Mouse (Mus musculus) stomach, embryonic 16.5 days (tissue): ENCODE results near the gene Insm1. TPM values are rescaled to one million over a fixed set of nuclear protein-coding genes. Genes with fewer than 3 reads are reported as not detected.

Source experiments
- ATAC-seq: fragments of 200-750 bp; cut with Nextera tagmentation; 2 replicates; pipeline ENCODE4 v1.8.0; 2017; ENCODE audit warnings: moderate number of reproducible peaks, moderate TSS enrichment; ENCODE audit not compliant: insufficient read depth, low FRiP score
- H3K27ac ChIP-seq: fragments of 300-500 bp; sonication (generic); 2 replicates; pipeline ENCODE4 v1.5.1; 2014; ENCODE audit warnings: low read length
- H3K27me3 ChIP-seq: fragments of 300-500 bp; sonication (generic); 2 replicates; pipeline ENCODE4 v1.6.1; 2014; ENCODE audit warnings: low read length, control low read depth, mixed read lengths; ENCODE audit not compliant: control insufficient read depth, insufficient read depth
- H3K36me3 ChIP-seq: fragments of 300-500 bp; sonication (generic); 2 replicates; pipeline ENCODE4 v1.6.1; 2014; ENCODE audit warnings: low read length; ENCODE audit not compliant: control insufficient read depth, insufficient read depth
- H3K4me1 ChIP-seq: fragments of 300-500 bp; sonication (generic); 2 replicates; pipeline ENCODE4 v1.6.1; 2014; ENCODE audit warnings: low read length, control low read depth, mixed read lengths; ENCODE audit not compliant: control insufficient read depth, insufficient read depth
- H3K4me2 ChIP-seq: fragments of 300-500 bp; sonication (generic); 2 replicates; pipeline ENCODE4 v1.6.1; 2014; ENCODE audit warnings: low read depth, low read length, mixed read lengths
- H3K4me3 ChIP-seq: fragments of 300-500 bp; sonication (generic); replicated peaks from 2 replicates; pipeline ENCODE4 v1.5.1; 2014; ENCODE audit warnings: mild to moderate bottlenecking, low read length
- H3K9ac ChIP-seq: fragments of 300-500 bp; sonication (generic); 2 replicates; pipeline ENCODE4 v1.6.1; 2014; ENCODE audit warnings: low read length
- H3K9me3 ChIP-seq: fragments of 300-500 bp; sonication (generic); replicated peaks from 2 replicates; pipeline ENCODE4 v1.6.1; 2016; ENCODE audit warnings: low read length, control low read depth; ENCODE audit not compliant: control insufficient read depth
- WGBS: fragments of 180-500 bp; shearing (Covaris S2); extraction: QIAGEN DNeasy Blood & Tissue Kit; methylation state at CpG from one replicate; pipeline ENCODE4 v1.1.7; 2014; 5-methylcytosine and 5-hydroxymethylcytosine counted together
- polyA plus RNA-seq: library from polyadenylated mRNA; unstranded; fragments of >200 nt; fragmentation: Nextera tagmentation; extraction: Ambion mirVana; gene quantifications from 2 replicates; pipeline ENCODE4 v1.2.1, GENCODE M21; 2015

The Insm1 gene
- polyA plus RNA-seq, 1 experiment from 2014 or later: 0.46 TPM

- no peak overlapping the region for H3K4me2 ChIP-seq
- H3K27me3 ChIP-seq: no peaks in the 10 kb centered on the region
- no peaks in the 10 kb centered on the region for H3K4me1 ChIP-seq
- ATAC-seq: no peak
- no peaks in the 10 kb centered on the region for H3K9me3 ChIP-seq
- no peaks in the 10 kb centered on the region for H3K36me3 ChIP-seq
- H3K4me3 ChIP-seq: no peak overlapping the region
- no peak overlapping the region for H3K27ac ChIP-seq
- no peak overlapping the region for H3K9ac ChIP-seq
- 64% methylated on average over 7 of the region's 7 CpGs for WGBS
These were observed 23.7 kb downstream of the Insm1 start for GRCm38 (mm10) chr2:146245401-146245800.

- ATAC-seq: no peak; the same call in 1 of the 2 replicates
- H3K36me3 ChIP-seq: no peaks in the 10 kb centered on the region
- H3K27me3 ChIP-seq: no peaks in the 10 kb centered on the region
- no peak overlapping the region for H3K9ac ChIP-seq
- H3K4me2 ChIP-seq: no peak overlapping the region
- no peaks in the 10 kb centered on the region for H3K4me1 ChIP-seq
- H3K4me3 ChIP-seq: no peak overlapping the region
- H3K9me3 ChIP-seq: no peaks in the 10 kb centered on the region
- H3K27ac ChIP-seq: no peak overlapping the region
- WGBS: 65% methylated on average over 4 of the region's 4 CpGs
These were observed 24.8 kb downstream of the Insm1 start for GRCm38 (mm10) chr2:146246409-146247075.

GRCm38 (mm10) chr2:146247576-146247975, 25.9 kb downstream of the Insm1 start:
- H3K4me2 ChIP-seq: no peak overlapping the region
- WGBS: 30% methylated on average over 6 of the region's 6 CpGs
- no peaks in the 10 kb centered on the region for H3K36me3 ChIP-seq
- H3K27ac ChIP-seq: no peak overlapping the region
- no peaks in the 10 kb centered on the region for H3K9me3 ChIP-seq
- no peaks in the 10 kb centered on the region for H3K27me3 ChIP-seq
- ATAC-seq: no peak
- H3K4me1 ChIP-seq: no peaks in the 10 kb centered on the region
- H3K9ac ChIP-seq: no peak overlapping the region
- no peak overlapping the region for H3K4me3 ChIP-seq

- Histone ChIP-seq H3K9me3 (no peaks in the 10 kb centered on the region), H3K27ac (no peak overlapping the region), H3K9ac (no peak overlapping the region), H3K36me3 (no peaks in the 10 kb centered on the region), H3K27me3 (no peaks in the 10 kb centered on the region), H3K4me2 (no peak overlapping the region), H3K4me1 (no peaks in the 10 kb centered on the region), H3K4me3 (no peak overlapping the region)
- WGBS: 82% methylated on average over 7 of the region's 7 CpGs
- 0 out of 2 replicates have a peak, but pooled peaks have one; percentile 15 for ATAC-seq
These were observed 27.3 kb downstream of the Insm1 start for GRCm38 (mm10) chr2:146249033-146249432.

GRCm38 (mm10) chr2:146250236-146250904, 28.6 kb downstream of the Insm1 start:
- no peaks in the 10 kb centered on the region for H3K4me1 ChIP-seq
- no peak overlapping the region for H3K4me3 ChIP-seq
- no peaks in the 10 kb centered on the region for H3K27me3 ChIP-seq
- H3K4me2 ChIP-seq: no peak overlapping the region
- no peak overlapping the region for H3K27ac ChIP-seq
- 82% methylated on average over 6 of the region's 6 CpGs for WGBS
- no peaks in the 10 kb centered on the region for H3K36me3 ChIP-seq
- ATAC-seq: no peak
- H3K9me3 ChIP-seq: no peaks in the 10 kb centered on the region
- no peak overlapping the region for H3K9ac ChIP-seq

- Histone ChIP-seq H3K4me2 (no peak overlapping the region), H3K9ac (no peak overlapping the region), H3K36me3 (no peaks in the 10 kb centered on the region), H3K4me1 (no peaks in the 10 kb centered on the region), H3K9me3 (no peaks in the 10 kb centered on the region), H3K27ac (no peak overlapping the region), H3K27me3 (no peaks in the 10 kb centered on the region), H3K4me3 (no peak overlapping the region)
- ATAC-seq: no peak
- 80% methylated on average over 1 of the region's 1 CpGs for WGBS
These were observed 32.7 kb downstream of the Insm1 start for GRCm38 (mm10) chr2:146254387-146254786.

- no peaks in the 10 kb centered on the region for H3K27me3 ChIP-seq
- no peaks in the 10 kb centered on the region for H3K36me3 ChIP-seq
- H3K4me2 ChIP-seq: no peak overlapping the region
- H3K4me3 ChIP-seq: no peak overlapping the region
- H3K9me3 ChIP-seq: no peaks in the 10 kb centered on the region
- no peak overlapping the region for H3K9ac ChIP-seq
- ATAC-seq: no peak
- no peaks in the 10 kb centered on the region for H3K4me1 ChIP-seq
- H3K27ac ChIP-seq: no peak overlapping the region
These were observed 33.9 kb downstream of the Insm1 start for GRCm38 (mm10) chr2:146255636-146256035.

GRCm38 (mm10) chr2:146256321-146256875, 34.7 kb downstream of the Insm1 start:
- no peak overlapping the region for H3K27ac ChIP-seq
- H3K27me3 ChIP-seq: no peaks in the 10 kb centered on the region
- ATAC-seq: no peak
- WGBS: 64% methylated on average over 3 of the region's 3 CpGs
- no peaks in the 10 kb centered on the region for H3K4me1 ChIP-seq
- no peak overlapping the region for H3K4me2 ChIP-seq
- H3K36me3 ChIP-seq: no peaks in the 10 kb centered on the region
- H3K9me3 ChIP-seq: no peaks in the 10 kb centered on the region
- no peak overlapping the region for H3K9ac ChIP-seq
- H3K4me3 ChIP-seq: no peak overlapping the region

GRCm38 (mm10) chr2:146257037-146257436, 35.3 kb downstream of the Insm1 start:
- H3K9me3 ChIP-seq: no peaks in the 10 kb centered on the region
- no peak overlapping the region for H3K4me2 ChIP-seq
- no peak overlapping the region for H3K27ac ChIP-seq
- no peak overlapping the region for H3K9ac ChIP-seq
- no peak overlapping the region for H3K4me3 ChIP-seq
- WGBS: 31% methylated on average over 3 of the region's 3 CpGs
- H3K27me3 ChIP-seq: no peaks in the 10 kb centered on the region
- peak; percentile 75; the same call in 1 of the 2 replicates for ATAC-seq
- no peaks in the 10 kb centered on the region for H3K36me3 ChIP-seq
- H3K4me1 ChIP-seq: no peaks in the 10 kb centered on the region
